Mouse (Mus musculus) megakaryocyte-erythroid progenitor cell, adult 5-6 weeks (primary cell): ENCODE results near the gene Fance. TPM values are rescaled to one million over a fixed set of nuclear protein-coding genes. Genes with fewer than 3 reads are reported as not detected.
A peak's percentile ranks its signal among the peaks of the same experiment; 100 is the strongest.
"Not testable (repeated sequence)": the region's sequence is repeated elsewhere in the genome, so short reads cannot be mapped to it uniquely, and the experiment has no call there.

Source experiments
- ATAC-seq: replicated peaks from 2 replicates; pipeline ENCODE4 v1.8.0; 2016; ENCODE audit warnings: mild to moderate bottlenecking, inconsistent platforms; ENCODE audit not compliant: severe bottlenecking, poor library complexity, low FRiP score, low TSS enrichment
- total RNA-seq, 2 experiments: library from RNA; stranded (forward) in 1 of 2; stranded (reverse) in 1 of 2; fragments of 200-1000, 215-1000 nt in 1 of 2; fragments of >200 nt in 1 of 2; fragmentation: Nextera tagmentation in 1 of 2; gene quantifications; 2 replicates each; pipeline ENCODE4 v1.2.3; 2014 to 2017

Gene Fance
- total RNA-seq, 2 experiments from 2014 or later: 47.6 to 56.9 TPM

- peak; percentile 75 for ATAC-seq
These were observed 27.8 kb downstream of the Fance start for GRCm38 (mm10) chr17:28341091-28341490.

DNA sequence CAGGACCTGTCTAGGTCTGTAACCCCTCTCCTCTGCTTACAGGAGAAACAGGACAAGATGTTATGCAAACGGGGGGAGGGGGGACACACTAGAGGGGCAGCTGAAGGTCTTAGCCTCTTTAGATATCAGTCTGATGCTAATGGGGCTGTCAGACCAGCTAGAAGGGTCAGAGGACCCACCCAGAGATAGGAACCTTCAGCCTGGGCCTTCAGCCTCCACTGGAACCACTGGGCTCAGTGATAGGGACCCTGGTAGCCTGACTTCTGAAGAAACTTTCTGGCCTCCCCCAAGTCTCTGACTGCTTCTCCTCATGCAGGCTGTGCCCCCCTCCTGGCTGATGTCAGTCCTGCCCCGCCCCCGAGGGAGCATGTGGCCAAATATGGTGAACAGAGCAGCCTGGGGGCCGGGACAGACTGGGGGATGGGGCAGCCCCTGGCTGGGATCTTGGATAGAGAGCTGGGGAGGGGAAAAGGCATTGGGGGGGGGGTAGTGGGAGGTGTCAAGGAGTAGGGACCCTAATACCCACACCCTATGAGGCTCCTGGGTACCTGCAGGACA is 30.8 kb downstream of the Fance start:
- no peak for ATAC-seq

- ATAC-seq: no peak
These were observed 31.4 kb downstream of the Fance start for GRCm38 (mm10) chr17:28344670-28345069.

DNA sequence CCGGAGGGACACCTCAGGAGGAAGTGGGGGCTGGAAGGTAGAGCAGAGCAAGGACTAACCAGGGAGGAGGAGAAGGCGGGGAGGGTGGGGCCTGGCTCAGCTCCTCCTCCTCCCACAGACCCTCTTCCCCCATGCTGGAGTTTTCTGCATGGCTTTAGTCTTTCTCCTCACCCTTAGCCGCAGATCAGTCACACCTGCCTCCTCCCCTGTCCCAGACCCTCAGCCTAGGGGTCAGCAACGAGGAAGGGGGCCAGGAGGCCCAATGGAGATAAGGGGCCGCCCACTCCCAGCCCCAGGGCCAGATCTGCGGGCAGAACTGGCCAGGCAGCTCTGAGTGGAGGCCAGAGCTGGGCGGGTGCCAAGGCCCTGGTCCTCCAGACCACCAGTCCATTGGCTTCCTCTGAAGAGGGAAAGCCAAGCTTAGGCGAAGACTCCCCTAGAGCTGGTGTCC is 32.0 kb downstream of the Fance start:
- no peak for ATAC-seq

DNA sequence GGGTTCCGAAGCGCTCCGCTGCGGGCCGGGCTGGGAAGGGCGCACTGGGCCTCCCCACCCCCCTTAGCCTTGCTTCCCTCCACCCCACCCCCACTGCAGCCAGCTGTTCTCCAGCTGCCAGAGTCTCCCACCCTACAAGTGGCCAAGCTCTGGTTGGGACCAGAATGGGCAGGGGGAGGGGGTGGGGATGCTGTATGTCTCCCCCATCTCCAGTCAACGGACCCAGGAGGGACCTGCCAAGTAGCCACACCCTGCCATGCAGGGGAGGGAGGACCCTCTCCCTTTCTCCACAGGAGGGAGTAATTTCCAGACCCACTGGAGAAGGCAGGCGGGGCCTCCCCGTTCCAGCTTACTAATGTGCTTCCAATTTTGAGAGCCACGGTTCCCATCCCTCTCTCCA is 32.6 kb downstream of the Fance start:
- ATAC-seq: no peak

- no peak for ATAC-seq
These were observed 34.0 kb downstream of the Fance start for GRCm38 (mm10) chr17:28347327-28347726.

DNA sequence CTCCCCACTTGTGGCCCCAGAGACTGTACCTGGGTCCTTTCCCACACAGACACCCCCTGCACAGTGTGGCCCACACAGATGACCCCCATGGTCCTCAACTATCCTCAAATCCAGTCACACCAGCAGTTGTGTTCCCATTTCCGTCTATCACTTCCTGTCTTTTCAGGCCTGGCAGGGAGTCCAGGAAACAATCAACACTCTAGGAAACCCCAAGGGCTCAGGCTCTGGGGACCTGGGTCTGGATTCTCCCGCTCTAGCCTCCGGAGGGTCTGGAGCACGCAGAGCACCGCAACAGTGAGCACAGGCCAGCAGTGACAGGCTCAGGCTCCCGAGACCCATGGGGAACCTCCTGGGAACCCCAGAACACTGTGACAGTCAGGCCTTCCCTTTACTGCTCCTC is 34.9 kb downstream of the Fance start:
- ATAC-seq: no peak

GRCm38 (mm10) chr17:28349264-28349880 is 36.1 kb downstream of the Fance start:
- ATAC-seq: no peak

DNA sequence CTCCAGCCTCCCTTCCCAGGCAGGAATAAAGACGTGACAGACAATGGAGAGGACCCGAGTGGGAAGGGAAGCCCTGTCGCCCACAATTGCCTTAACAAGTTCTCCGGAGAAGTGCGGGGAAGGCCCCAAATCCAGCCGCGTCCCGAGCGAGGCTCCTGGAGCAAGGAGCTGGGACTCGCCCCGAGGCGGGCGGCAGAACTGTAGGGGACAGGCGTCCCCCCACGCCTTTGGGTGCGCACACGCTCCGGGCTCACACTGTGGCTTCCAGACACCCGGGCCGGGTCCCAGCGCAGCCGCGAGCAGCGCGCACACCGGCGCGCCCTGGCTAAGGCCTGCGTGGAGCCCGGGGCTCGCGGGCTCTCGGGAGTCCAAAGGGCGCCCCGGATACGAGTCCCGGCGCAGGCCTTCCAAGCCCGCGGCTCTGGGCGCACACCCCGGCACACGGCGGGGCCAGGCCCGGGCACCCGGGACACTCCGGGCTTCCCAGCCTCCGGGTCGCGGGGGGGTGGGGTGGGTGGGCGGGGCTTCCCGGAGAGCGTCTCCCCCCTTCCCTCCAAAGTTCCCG is 36.7 kb downstream of the Fance start:
- ATAC-seq: no peak

GRCm38 (mm10) chr17:28350466-28351352 is 37.4 kb downstream of the Fance start, which contains the start of gene Tead3:
TSS of gene Tead3 (minus strand) at chr17:28350817.
- peak; percentile 42; the same call in 1 of the 2 replicates for ATAC-seq

- no peak for ATAC-seq
These were observed 38.1 kb downstream of the Fance start for GRCm38 (mm10) chr17:28351353-28351890.

DNA sequence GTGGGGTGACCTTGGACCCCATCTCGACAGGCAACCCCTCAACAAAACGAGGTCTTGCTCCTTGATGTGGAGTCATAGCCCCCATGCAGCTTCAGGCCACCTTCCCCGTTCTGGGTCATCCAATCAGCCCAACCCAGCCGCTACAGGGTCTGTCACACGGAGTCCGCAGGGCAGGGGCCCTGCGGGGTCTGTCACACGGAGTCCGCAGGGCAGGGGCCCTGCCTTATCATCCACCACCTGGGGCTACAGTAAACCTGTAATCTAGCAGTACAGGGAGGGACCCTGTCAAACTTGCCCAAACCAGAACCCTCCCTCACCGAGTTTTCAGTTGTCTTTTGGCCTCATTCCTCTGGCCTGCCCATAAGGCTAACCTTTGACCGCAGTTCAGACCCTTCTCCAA is 38.7 kb downstream of the Fance start:
- ATAC-seq: no peak

- no peak for ATAC-seq
These were observed 42.6 kb downstream of the Fance start for GRCm38 (mm10) chr17:28355871-28356270.

DNA sequence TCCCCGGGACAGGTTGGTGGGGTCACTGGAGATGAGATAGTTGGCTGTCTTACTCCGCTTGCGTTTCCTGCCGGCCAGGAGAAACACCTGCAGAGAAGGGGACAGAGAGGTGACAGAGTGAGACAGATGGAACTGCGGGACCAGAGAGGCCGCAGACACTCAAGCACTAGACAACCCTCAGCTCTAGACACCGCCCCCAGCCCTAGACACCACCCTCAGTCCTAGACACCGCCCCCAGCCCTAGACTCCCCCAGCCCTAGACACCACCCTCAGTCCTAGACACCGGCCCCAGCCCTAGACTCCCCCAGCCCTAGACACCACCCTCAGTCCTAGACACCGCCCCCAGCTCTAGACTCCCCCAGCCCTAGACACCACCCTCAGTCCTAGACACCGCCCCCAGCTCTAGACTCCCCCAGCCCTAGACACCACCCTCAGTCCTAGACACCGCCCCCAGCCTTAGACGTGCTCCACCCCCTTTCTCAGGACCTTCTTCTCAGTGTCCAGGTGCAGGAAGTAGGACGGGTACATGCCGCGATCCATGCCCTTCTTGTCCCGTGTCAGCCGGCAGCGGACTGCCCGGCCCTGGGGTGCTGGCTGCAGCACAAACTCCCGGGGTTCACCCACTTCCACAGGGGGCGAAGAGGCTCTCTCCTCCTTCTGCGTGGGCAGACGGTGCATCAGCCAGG is 45.4 kb downstream of the Fance start:
- ATAC-seq: not testable (repeated sequence)

- ATAC-seq: no peak
These were observed 47.4 kb downstream of the Fance start for GRCm38 (mm10) chr17:28360531-28361277.

DNA sequence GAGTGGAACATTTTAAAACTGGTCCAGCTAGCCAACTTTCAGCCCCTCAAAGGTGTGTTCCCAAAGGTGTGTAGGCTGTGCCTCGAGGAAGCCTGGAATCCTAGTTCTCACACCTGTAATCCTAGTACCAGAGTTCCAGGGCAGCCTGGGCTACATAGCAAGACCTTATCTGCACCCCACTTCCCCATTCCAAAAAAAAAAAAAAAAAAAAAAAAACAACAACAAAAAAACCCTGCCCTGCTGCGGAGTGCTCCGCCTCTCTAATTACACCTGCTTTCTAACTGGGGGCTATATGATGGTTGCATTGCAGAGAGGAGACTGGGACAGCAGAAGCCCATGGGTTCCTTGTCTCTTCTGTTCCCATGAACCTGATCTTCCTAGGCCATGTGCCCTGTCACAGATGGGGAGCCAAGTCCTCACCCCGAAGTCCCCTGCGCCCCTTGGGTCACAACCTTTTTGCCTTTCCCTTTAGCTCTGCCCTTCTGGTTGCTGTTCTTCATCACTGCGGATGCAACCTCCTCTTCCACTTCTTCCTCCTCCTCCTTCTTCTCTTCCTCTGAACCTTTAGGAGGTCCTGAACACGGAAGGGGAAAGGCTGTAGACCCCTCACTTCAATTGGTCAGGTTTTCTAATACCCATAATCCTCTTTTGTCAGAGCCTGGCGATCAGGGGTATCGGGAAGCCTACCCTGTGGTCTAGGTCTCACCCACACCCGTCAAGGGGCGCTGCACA is 48.8 kb downstream of the Fance start:
- no peak for ATAC-seq

GRCm38 (mm10) chr17:28362653-28363292 is 49.5 kb downstream of the Fance start:
- ATAC-seq: no peak

- no peak for ATAC-seq
These were observed 50.2 kb downstream of the Fance start for GRCm38 (mm10) chr17:28363507-28363906.
